Mouse (Mus musculus) gonadal fat pad, adult 2 months (tissue): ENCODE measurements at regions not wholly inside any gene's neighbourhood (a gene's known extent, or its start where the extent isn't known, plus 50 kb on each side); places are given as distances from the start of the nearest gene placed in this dataset.
"Not testable (repeated sequence)": the region's sequence is repeated elsewhere in the genome, so short reads cannot be mapped to it uniquely, and the experiment has no call there.

Source experiments
- DNase-seq: peaks from one replicate; pipeline ENCODE4 v3.0.0-alpha.2; 2012; ENCODE audit warnings: low read depth

DNA sequence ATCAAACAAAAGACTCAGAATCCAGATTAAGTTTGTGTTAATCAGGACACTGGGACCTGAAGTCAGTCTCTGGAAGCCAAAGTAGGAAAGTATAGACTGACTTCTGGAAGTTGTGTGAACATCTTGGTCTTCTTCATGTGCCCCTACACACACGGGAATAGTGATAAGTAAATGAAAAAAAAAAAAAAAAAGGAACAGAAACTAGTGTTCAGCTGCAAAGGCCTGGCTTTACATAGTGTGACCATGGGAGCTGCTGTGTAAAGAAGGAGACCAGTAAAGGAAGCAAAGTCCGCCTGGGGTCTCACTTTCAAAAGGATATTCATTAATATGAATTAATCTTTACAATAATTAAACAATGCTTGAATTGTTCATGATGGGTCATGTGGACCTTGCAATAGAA is 190.6 kb upstream of the Tmc3 start:
- DNase-seq = no peak

DNA sequence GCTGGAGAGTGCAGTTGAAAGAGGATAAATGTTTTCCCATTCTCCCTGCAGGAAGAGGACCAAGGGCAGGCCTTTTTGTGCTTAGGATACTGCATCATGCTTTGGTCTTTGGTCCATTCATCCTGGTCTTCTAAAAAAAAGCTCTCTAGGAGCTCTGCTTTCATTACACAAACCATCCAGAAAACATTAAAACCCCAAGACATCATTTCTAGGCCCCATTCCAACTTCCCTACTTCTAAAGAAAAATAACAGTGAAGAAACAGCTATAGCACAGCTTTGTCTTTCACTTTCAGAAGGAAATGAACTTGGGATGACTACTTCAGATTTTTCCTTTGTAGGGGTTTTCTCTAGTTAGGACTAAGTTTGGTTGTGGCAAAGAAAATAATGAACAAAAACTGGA is 185.1 kb upstream of the Tmc3 start:
- DNase-seq = no peak

DNA sequence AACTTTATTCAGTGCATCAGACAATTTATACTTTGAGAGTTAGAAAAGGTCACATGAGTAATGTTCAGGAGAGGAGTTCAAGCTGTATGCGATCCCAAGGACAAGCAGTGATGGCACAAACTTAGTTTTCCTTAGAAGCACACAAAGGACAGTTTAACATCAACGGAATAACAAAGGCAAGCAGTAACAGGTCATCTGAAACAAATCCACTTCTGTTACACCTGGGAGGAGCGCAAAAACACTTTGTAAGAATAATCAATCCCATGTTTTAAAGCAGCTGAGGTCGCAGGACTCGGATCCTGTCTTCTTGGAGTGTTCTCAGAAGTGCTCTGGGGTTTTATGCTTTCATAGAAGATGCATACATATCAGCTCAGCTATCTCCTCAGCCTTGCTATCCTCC is 183.7 kb upstream of the Tmc3 start:
- DNase-seq = no peak

DNA sequence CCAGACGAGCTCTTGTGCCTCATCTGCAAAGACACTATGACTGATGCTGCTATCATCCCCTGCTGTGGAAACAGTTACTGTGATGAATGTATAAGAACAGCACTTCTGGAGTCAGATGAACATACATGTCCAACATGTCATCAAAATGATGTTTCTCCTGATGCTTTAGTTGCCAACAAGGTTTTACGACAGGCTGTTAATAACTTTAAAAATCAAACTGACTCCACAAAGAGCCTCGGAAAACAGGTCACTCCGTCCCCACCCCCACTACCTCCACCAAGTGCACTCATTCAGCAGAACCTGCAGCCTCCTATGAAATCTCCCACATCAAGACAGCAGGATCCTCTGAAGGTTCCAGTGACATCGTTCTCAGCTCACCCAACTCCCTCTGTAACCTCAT is 172.0 kb upstream of the Tmc3 start:
- not testable (repeated sequence) for DNase-seq

DNA sequence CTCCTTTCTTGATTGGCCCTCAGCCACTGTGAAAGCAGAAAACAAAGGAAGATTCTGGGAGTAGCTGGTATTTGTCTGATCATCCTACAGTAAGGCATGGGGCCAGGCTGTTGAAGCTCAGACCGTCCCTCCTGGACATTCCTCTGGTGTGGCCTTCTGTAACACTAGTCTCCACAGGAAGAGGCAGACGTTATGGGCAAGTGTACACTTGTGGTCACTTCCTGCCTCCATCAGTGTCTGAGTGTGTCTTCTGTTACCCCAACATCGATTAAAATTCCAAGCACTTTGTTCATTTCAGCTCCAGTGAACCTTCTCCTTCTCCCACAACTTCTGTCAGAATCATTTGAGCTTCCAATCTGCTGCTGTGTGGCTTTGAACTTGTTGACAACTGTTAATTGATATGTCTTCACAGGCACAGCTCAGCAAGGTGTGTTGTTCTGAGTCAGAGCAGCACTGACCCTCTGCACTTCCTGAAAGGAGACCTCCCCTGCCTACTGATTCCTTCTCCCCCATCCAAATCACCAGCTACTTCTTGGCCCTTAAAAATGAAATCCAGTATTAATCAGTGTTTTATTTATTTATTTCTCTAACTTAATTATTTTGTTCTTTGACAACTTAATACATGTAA is 154.7 kb upstream of the Tmc3 start:
- no peak for DNase-seq

DNA sequence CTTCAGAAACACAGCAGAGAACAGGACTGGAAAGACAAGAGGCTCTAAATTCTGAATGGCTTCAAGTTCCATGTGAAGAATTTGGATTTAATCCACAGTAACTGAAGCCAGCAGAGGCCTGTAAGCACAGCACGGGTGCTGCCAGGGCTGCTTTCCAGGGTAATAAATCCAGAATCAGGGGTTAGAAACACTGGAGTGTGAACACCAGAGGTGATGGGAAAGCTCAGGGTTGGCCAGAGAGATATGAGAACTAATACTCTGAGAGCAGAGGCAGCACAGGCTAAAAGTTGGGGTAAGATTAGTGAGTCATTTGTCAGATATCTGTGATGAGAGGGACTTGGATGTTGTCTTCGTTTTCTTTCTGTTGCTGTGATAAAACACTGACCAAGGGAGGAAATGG is 153.6 kb upstream of the Tmc3 start:
- DNase-seq = peak; percentile 36

DNA sequence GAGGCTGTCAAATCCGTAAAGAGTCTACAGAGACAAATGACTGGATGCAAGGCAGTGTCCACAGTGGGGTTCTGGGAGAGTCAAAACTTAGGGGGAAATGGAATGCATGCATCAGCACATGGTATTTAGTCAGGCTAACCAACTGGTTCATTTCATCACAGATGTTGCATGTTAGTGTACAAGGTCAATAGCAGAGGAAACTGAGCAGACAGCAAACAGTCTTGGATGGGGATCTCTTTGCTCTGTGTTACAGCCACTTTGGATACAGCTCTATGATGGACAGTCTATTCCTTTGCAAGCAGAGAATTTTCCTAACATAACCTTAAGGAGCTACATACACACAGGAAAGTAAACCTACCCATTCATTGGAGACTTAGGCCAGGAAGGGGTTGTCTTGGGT is 151.9 kb upstream of the Tmc3 start:
- DNase-seq = no peak

DNA sequence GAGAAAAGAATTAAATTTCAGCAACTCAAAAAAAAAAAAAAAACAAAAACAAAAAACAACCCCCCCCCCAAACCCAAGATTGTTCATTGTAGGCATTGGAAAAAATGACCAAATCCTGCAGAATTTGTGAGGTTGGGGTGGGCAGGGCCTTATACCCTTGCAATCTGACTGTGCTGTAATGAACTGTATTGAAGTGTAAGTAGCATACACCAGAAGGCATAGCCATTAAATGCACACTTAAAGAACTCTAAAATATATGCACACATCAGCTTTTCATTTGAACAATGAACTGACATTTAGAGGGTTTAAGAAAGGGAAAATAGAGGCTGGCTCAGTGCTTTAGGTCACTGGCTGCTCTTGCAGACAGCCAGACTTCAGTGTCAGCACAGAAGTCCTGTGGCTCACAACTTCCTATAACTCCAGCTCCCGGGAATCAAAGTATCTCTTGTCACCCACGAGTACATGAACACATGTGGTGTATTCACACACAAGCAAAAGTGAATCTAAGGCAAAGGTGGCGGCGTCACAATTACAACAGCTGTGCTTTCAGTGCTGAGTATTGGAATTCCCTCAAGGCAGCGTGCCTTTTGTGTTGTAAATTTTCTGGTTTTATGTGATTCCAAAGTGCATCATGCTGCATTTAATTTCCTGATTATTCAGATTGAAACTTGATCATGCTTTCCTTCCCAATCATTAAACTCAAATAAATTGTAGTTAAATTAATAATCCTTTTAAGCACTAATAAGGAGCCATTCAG is 150.6 kb upstream of the Tmc3 start:
- DNase-seq = no peak

DNA sequence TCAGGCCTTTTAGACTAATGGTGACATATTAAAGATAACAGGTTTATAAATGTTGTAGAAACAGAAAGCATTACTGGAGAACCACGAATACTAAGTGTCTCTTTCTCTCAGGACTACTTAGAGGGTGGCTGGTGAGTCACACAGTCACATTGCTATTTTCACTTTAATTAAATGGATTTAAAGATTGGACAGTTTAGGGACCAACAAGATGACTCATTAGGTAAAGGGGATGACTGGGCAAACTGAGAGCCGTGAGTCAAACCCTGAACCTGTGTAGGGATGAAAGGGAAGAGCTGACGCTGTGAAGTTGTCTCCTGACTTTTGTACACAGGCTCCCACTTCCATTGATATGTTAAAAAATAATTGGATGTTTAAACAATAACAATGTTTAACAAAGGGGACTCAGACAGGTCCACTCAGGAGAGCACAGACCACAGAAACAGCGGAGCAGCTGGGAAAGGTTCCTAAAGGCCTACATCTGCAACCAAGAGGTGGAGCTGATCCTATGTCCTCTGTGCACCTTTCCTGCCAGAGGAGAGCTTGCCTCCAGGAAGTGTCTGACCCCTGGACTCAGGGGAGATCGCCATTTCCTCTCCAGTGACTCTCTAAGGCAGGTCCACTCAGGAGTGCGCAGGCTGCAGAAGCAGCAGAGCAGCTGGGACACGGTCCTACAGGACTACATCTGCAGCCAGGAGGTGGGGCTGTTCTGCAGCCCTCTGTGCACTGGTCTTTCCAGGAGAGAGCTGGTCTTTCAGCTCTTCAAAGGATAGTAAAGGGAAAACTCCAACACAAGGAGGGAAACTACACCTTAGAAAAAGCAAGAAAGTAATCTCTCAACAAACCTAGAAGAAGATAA is 146.0 kb upstream of the Tmc3 start:
- no peak for DNase-seq

DNA sequence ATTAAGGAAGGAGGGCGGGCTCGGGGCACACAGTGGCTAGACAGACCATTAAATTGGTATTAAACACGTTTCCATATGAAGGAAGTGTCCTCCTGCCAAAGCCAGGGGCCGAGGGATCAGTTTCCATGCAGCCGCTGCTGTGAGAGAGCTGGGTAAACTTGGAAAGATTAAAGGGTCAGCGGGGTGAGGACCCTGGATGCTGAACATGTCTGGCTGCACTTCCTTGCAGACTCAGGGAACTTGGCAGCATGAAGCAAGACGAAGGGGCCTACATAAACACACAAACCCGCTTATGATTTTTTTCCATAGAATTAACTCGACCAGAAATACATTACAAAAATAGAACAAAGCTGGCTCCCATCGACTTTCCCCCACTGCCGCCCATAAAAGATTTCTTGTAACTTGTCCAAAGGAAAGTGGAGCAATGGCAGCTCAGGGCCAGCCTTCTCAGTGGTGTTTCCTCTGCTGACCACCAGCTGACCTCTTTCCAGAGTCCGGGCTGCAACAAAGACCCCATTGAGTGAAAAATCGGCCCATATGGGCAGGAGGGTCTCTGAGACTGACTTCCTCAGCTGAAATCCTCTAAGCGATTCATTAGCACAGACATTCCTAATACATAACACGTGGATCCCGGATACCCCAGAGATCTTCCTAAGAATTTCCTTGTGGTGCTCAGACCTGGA is 141.0 kb upstream of the Tmc3 start:
- DNase-seq = no peak

DNA sequence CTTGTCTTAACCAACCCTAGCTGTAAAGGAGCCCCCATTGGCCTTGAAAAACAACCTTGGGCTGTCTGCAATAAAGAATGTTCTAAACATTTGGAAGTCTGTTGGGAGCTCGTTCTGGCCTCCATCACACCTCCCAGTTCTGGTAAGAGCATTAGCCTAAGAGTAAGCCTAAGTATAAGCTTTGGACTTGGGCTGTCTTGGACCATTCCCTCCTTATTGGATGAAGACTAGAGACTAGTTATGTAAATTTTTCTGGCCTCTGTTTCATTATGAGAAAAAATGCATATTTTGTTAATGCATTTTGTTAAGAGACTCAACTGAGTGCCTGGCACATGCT is 140.5 kb upstream of the Tmc3 start:
- DNase-seq = no peak

DNA sequence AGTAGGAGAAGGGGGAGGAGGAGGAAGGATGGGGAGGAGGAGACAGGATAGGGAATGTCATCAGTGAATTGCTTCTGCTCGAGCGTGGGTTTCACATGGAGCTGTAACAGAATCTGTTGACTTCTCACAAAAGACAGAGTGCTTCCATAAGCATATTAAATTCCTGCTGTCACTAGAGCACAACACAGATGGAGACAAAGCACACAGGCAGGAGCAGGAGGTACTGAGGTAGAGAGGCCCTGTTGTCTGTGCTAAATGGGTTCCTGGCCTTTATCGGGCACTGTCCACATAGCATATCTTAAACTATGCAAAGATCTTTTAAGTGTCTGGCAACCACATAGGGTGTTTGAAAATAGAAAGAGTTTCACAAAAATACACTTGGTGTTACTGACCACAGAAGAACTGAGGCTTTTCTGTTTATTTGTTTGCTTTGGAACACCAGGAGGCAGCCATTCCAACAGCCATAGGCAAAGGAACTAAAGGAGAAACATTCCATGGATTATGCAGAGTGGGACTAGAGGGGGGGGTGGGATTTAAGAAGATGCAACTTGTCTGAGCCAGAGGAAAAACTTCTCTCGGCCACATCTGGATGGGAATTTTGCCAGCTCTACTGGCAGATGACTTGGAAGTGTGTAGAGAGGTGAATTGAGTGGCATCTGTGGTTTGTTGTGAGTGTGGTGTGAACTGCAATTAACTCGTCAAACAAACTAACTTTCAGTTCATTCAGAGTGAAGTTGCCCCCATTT is 139.4 kb upstream of the Tmc3 start:
- DNase-seq = no peak

DNA sequence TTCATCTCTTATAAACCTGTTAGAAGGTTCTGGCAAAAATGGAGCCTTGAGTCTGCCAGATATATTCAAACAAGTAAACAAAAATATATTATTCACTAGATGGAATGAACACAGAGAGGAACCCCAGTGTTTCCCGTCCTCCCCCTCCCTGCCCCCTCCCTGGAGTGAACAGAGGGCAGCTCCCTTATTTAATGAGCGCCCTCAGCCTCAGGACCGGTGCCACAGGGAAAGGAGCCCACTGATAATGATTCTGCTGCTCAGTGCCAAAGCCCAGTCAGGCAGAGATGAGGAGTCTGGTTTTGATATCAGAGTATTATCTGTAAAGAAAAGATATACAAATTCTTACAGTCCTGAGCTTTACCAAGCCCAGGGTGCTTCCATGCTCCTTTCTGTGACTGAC is 134.4 kb upstream of the Tmc3 start:
- DNase-seq = no peak

DNA sequence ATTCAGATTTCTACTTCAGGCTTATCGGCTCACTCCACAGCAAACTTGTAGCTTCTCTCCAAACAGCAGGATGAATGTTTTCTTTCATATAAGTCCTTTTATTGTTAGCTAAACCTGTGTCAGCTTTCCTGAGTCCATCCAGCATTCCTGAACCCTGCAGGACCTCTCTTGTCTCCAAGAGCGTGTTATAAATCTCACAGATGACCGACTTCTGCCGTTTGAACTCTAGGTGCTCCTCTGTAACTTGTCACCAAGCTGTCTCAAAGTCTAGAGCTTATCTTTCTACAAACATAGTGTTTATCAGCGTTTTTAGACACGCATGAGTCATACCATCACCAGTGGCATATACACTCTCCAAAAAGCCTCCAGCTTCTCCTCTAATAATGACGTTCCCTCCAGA is 132.4 kb upstream of the Tmc3 start:
- no peak for DNase-seq

DNA sequence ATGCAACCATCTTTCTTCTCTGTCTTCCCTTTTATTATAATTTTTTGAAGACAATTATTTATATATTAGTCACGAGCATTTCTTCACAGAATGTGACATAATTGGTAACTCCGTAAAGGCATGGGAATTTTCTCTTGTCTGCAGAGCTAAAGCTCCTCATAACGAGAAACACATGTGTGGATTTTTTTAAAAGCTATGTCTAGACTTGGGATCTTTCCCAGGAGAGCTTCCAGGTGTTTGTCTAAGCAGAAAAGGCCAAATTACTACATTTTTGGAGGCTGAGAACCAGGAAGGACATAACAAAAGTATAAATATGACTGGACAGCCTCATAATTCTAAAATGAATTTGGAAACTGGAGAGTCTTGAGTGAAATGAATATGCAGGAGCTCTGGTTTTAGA is 125.2 kb upstream of the Tmc3 start:
- no peak for DNase-seq

DNA sequence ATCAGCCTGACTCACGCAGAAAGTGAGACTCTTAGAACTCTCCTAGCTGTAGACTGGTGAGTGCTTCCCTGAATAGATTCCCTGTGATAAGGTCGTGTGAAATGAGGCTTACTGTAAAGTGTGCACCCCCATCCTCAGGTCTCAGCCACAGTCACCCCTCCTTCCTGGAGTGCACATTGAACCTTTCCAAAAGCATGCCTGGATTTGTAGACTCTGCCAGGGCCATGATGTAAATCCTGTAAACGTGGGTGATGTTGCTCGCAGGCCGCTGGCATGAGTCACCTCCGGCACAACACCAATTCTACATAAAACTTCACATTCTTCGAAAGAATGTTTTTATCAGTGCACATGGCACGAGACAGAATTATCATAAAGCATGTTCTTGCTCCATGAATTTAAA is 117.7 kb upstream of the Tmc3 start:
- DNase-seq = no peak

DNA sequence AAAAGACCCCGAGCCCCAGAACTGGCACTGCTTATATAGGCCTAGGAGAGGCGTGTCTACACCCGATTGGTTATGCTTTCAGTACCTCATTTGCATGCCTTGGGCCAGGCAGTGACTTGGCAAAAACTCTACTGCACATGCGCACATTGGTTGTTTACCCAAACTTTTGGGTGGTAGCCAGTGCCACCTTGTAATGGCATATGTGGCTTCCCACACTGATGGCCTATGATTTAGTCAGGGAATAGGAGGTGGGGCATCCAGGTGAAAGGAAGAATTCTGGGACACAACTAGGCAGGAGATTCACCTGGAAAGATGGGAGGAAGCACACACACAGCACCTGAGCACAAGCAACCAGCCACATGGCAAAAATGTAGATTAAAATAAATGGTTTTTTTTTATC is 114.9 kb upstream of the Tmc3 start:
- not testable (repeated sequence) for DNase-seq

DNA sequence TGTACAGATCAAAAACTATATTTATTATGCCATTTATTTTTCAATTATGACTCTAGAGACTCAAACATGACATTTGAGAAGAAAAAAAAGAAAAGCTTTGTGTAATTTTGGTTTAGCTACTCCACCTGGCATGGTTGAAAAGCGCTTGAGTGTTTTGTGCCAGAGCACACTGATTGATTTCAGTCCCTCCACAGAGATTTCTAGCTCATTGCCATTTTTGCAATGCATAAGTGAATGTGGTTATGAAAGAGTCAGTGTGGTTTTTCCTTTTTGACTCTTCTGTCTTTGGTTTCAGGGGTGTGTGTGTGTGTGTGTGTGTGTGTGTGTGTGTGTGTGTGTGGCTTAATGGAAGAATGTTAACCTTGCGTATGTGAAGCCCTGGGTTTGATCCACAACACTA is 113.6 kb upstream of the Tmc3 start:
- DNase-seq = no peak

DNA sequence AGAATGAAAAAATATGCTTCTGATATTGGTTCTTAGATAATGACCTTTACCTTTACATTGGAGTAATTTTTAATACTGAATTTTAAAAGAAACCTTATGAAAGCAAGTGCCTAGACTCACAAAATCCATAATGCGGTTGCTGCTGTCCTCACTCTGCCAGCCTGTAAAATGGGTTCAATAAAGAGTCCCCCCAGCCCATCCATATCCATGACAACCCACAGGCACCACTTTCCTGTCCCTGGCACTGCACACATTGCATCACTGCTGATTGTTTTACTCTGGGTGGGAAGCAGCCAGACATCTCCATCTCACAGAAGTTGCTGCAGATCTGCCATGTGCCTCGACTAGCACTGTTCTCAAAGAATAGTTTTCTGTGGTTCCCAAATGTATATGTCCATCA is 110.3 kb upstream of the Tmc3 start:
- no peak for DNase-seq

DNA sequence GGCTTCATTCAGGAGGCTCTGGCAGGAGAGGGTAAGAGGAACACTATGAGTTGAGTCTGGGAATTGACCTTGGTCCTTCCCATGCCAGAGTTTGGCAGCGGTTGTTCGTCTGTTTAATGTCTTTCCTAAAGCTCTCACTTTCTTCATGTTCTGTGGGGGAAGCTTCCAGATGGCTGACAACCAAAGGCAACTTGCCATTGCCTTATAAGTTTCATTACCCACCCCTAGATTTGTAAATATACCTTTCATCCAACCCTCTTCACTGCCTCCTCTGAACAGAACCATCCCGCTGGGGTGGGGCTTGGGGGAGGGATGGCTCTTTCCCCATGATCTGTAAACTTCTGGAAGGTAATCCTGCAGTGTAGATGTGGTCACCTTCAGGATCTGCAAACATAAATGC is 109.7 kb upstream of the Tmc3 start:
- DNase-seq = no peak

DNA sequence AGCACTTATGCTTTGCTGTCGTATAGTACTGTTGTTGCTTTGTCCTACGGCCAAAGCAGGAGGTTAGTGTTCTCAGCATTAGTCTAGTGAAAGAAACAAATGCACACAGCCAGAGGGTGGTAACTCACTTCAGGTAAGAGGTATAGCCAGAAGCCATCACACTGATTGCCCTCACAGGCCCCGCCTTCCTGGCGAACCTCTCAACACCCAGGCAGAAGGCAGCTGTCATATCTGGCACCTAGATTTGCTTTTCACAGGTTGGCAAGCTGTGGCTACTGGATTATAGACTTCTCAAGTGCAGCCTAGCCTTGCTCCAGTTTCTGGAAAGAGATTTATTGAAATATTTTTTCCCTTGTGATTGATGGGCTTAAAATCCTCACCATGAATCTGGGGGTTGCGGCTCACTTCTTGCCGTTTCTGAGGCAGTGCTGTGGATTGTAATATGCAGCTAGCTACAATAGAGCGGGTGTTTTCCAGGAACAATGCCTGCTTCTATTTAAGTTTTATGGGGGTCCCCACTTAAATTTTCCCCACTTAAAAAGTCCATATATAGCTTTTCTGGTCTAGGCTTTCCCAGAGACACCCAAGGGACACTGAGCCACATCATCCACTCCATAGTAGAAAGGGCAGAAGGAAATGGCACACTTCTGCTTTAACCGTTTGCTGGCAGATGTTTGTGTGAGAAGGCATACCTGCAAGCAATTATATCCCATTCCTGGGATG is 109.1 kb upstream of the Tmc3 start:
- no peak for DNase-seq
